Mouse (Mus musculus): ENCODE measurements around the gene Timm17a.
A peak's percentile ranks its signal among the peaks of the same experiment; 100 is the strongest.

The Timm17a gene

GRCm38 (mm10) chr1:135280646-135281045, 32.9 kb downstream of the Timm17a start:
- DNase-seq (ENCODE audit: low read depth, low spot score), result peak; percentile 73

- DNase-seq (ENCODE audit: low read depth, low spot score), result no peak
These were observed 42.2 kb downstream of the Timm17a start for GRCm38 (mm10) chr1:135271371-135271770.

GRCm38 (mm10) chr1:135267663-135268446, 45.7 kb downstream of the Timm17a start:
- no peak for DNase-seq (ENCODE audit: low read depth, low spot score)

- DNase-seq (ENCODE audit: low read depth, low spot score), result no peak
These were observed 47.7 kb downstream of the Timm17a start for GRCm38 (mm10) chr1:135265834-135266233.

GRCm38 (mm10) chr1:135263316-135263715, 50.3 kb downstream of the Timm17a start:
- no peak for DNase-seq (ENCODE audit: low read depth, low spot score)

- no peak for DNase-seq (ENCODE audit: low read depth, low spot score)
These were observed 51.2 kb downstream of the Timm17a start for GRCm38 (mm10) chr1:135262329-135262728.

GRCm38 (mm10) chr1:135260931-135261330, 52.6 kb downstream of the Timm17a start:
- DNase-seq (ENCODE audit: low read depth, low spot score), result no peak

- peak; percentile 57 for DNase-seq (ENCODE audit: low read depth, low spot score)
These were observed 54.5 kb downstream of the Timm17a start for GRCm38 (mm10) chr1:135259128-135259436.

GRCm38 (mm10) chr1:135258380-135259127, 55.0 kb downstream of the Timm17a start, which contains the start of gene Elf3:
Gene Elf3 (minus strand): TSS chr1:135258568.
- DNase-seq (ENCODE audit: low read depth, low spot score), result peak; percentile 34

- no peak for DNase-seq (ENCODE audit: low read depth, low spot score)
These were observed 57.3 kb downstream of the Timm17a start for GRCm38 (mm10) chr1:135256299-135256698.

GRCm38 (mm10) chr1:135252854-135253253, 60.7 kb downstream of the Timm17a start:
- DNase-seq (ENCODE audit: low read depth, low spot score), result peak; percentile 64

GRCm38 (mm10) chr1:135251405-135251804, 62.2 kb downstream of the Timm17a start:
- DNase-seq (ENCODE audit: low read depth, low spot score), result no peak

GRCm38 (mm10) chr1:135250706-135251105, 62.9 kb downstream of the Timm17a start:
- DNase-seq (ENCODE audit: low read depth, low spot score), result no peak

- DNase-seq (ENCODE audit: low read depth, low spot score), result no peak
These were observed 65.1 kb downstream of the Timm17a start for GRCm38 (mm10) chr1:135248434-135248850.
